Mouse (Mus musculus): ENCODE measurements around the gene Rnf220.

DNA sequence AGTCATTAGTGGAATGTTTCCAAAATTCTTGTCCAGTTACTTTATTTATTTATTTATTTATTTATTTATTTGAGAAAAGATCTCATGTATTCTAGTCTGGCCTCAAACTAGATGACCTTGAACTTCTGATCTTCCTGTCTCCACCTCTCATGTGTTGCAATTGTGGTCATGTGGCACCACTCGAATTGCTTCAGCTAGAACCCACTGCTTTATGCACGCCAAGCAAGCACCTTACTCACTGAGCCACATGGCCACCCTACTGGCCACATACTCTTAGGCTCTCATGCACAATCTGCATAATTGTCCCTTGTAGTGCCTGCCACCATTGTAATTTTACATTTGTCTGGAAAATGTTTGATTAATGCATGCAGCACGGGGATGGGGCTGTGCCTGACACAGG, 57.9 kb downstream of the Rnf220 start:
- TF ChIP-seq POLR2A (IDR thresholded peaks at IDR 0.05; ENCODE audit: low read depth, low read length): no peak
- no peak for TF ChIP-seq CTCF (IDR thresholded peaks at IDR 0.05; ENCODE audit: extremely low read depth, insufficient read depth, insufficient read length, insufficient replicate concordance)
